Mouse (Mus musculus): Measurements from ENCODE around the gene Agtr1a.

- no peak for TF ChIP-seq GATA1 (IDR thresholded peaks at IDR 0.05; ENCODE audit: low read length)
- TF ChIP-seq TAL1 (IDR thresholded peaks at IDR 0.05; ENCODE audit: low read length) = no peak
Observed at GRCm38 (mm10) chr13:30364780-30365179, 28.5 kb downstream of the Agtr1a start.
